Mouse (Mus musculus) E14TG2a.4 (cell line): ENCODE results near the gene Klhl31.

ENCODE experiments used
- CTCF ChIP-seq: conservative IDR thresholded peaks from 2 replicates; pipeline ENCODE4 v1.5.1; 2014; ENCODE audit warnings: low read length
- POU5F1 ChIP-seq: IDR thresholded peaks from 2 replicates; pipeline ENCODE4 v1.6.1; 2014; ENCODE audit warnings: low read length, borderline replicate concordance

DNA sequence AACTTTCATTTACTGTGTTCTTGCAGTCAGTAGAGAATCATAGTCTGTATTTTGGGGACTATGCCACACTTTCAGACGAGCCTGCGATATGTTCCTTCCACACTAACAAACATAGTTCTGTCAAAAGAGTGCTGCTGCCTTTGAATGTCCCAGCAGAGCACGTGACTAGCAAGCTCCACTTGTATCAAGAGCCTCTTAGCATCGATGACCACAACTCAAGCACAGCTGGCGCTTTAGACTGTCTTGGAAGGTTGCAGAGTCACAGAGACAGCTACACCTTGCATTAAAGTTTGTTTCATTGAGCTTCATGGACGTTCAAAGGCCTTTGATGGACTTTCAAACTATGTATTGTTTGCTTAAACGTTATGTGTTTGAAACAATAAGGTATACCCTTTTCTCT lies 5.5 kb upstream of the Klhl31 start:
- no peak for TF ChIP-seq CTCF
- no peak for TF ChIP-seq POU5F1
